In genomic region chr11:59208153-59208831, GRCm38 (mm10) we compare ENCODE assay signal across 8 mouse cellular contexts. TPM values are rescaled to one million over a fixed set of nuclear protein-coding genes. Genes with fewer than 3 reads are reported as not detected.
DNase-seq lines count a peak whose midpoint lies in the region; ATAC-seq lines count a peak whose summit lies in the region.

2310033P09Rik (plus strand) TSS chr11:59208321.

- intact Hi-C loops in left cerebral cortex, postnatal 25 days (cut with DNase I), result no loop called here

- DNase-seq in adrenal gland, postnatal 10 days, result peak; percentile 95
- peak; percentile 97 for DNase-seq in embryo, embryonic 9.5 days (ENCODE audit: extremely low spot score)
- DNase-seq in gastrocnemius, postnatal 4 days (ENCODE audit: low spot score in 2 of 2), result peak; percentile 85 to 90
- peak; percentile 94 to 97 for DNase-seq in left cerebral cortex, postnatal 25 days (ENCODE audit: low spot score in 2 of 2)
- peak; percentile 97 for DNase-seq in mesoderm, embryonic 11.5 days (ENCODE audit: low read depth, low spot score)
- peak; percentile 96 for DNase-seq in right cerebral cortex, postnatal 25 days
- DNase-seq in urinary bladder, postnatal 36 days (ENCODE audit: low spot score in 2 of 2), result peak; percentile 85 to 91

- peak within 1 kb of the TSS; percentile 97 for H3K27ac ChIP-seq in intestine, embryonic 16.5 days (ENCODE audit: low read length)

- peak within 1 kb of the TSS; percentile 96 for H3K4me3 ChIP-seq in intestine, embryonic 16.5 days (ENCODE audit: low read length)

- H3K9ac ChIP-seq in intestine, embryonic 16.5 days (ENCODE audit: low read depth, low read length), result peak within 1 kb of the TSS; percentile 95

- peak within 1 kb of the TSS; percentile 80 for H3K4me2 ChIP-seq in intestine, embryonic 16.5 days (ENCODE audit: low read depth, low read length)

- peak; percentile 84 for ATAC-seq in intestine, embryonic 16.5 days

- no peaks in the 10 kb centered on the region for H3K27me3 ChIP-seq in intestine, embryonic 16.5 days (replicated peaks; ENCODE audit: control insufficient read depth, insufficient read depth, low read length)

- WGBS in intestine, embryonic 16.5 days, result 0% methylated on average over 67 of the region's 67 CpGs

- H3K4me1 ChIP-seq in intestine, embryonic 16.5 days (ENCODE audit: control insufficient read depth, insufficient read depth, low read length), result peaks cover 11% of the 10 kb centered on the region

- H3K36me3 ChIP-seq in intestine, embryonic 16.5 days (ENCODE audit: control insufficient read depth, insufficient read depth, low read length), result peaks cover 3% of the 10 kb centered on the region; the same call in 1 of the 2 replicates

- H3K9me3 ChIP-seq in intestine, embryonic 16.5 days (ENCODE audit: control insufficient read depth, low read length), result no peaks in the 10 kb centered on the region

RNA-seq across cellular contexts. Expression of gene 2310033P09Rik, which starts in this region (rescaled TPM):
- total RNA-seq in adrenal gland, postnatal 10 days (2021), result 10 to 100 TPM; 21.2 to 21.8 TPM
- total RNA-seq in gastrocnemius, postnatal 4 days (2021), result 1 to 10 TPM; 7.8 to 8.1 TPM
- polyA plus RNA-seq in intestine, embryonic 16.5 days (2015; fragmentation: Nextera tagmentation; extraction: Ambion mirVana), result 32.7 and 33.1 TPM in 2 replicates
- 10 to 100 TPM; 20.6 to 21.3 TPM for total RNA-seq in left cerebral cortex, postnatal 25 days (2021)

Comparison
In these comparisons a context has a peak if more than half of its experiments do, and no peak if none do; other contexts are left out.
1. Peak in every context shown above with its lines: DNase-seq, ATAC-seq, H3K4me3 ChIP-seq and H3K27ac ChIP-seq.